Comparison of ENCODE assay signal across 8 mouse cellular contexts in the genomic region with DNA sequence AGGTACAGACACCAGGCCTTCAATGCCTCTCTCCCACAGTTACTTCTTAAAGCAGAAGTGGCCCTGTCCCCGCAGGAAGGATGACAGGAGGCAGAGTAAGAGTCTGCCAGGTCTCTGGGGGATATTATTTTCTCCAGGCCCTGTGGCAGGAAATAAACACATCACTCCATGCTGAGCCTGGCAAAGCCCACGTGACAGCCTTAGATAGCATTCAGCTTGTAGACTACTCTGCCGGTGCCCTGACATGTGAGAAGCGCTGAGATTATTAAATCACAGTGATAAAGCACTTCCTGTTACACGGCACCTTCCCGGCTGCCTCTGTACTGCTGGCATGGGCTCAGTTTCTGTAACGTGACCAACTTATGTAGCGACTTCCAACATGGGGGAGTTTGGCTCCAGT.
DNase-seq lines count a peak whose midpoint lies in the region; ATAC-seq lines count a peak whose summit lies in the region.
"Had no signal": no experiment of that assay in that cellular context is flagged by ENCODE, and none has a peak within 500 bp of the region (broad histone marks: within the 10 kb centered on the region; RNA-seq: fewer than 3 reads in every experiment).

No protein-coding gene starts in this region.

- no peaks in the 10 kb centered on the region for H3K36me3 ChIP-seq in heart, embryonic 14.5 days (ENCODE audit: control insufficient read depth, insufficient read depth, low read length)
- H3K36me3 ChIP-seq in neural tube, embryonic 14.5 days (ENCODE audit: control insufficient read depth, insufficient read depth, low read length) = no peaks in the 10 kb centered on the region
- no peaks in the 10 kb centered on the region for H3K36me3 ChIP-seq in kidney, embryonic 14.5 days (ENCODE audit: control insufficient read depth, insufficient read depth, low read length)
- H3K36me3 ChIP-seq: limb, embryonic 13.5 days had no signal

- no peaks in the 10 kb centered on the region for H3K9me3 ChIP-seq in heart, embryonic 14.5 days (ENCODE audit: control insufficient read depth, low read length)
- H3K9me3 ChIP-seq in neural tube, embryonic 14.5 days (ENCODE audit: control insufficient read depth, low read length) = no peaks in the 10 kb centered on the region
- no peaks in the 10 kb centered on the region for H3K9me3 ChIP-seq in kidney, embryonic 14.5 days (ENCODE audit: control insufficient read depth, low read length)
- H3K9me3 ChIP-seq: limb, embryonic 13.5 days had no signal

- peaks cover 22% of the 10 kb centered on the region for H3K27me3 ChIP-seq in heart, embryonic 14.5 days (ENCODE audit: control insufficient read depth, insufficient read depth, low read length)
- no peaks in the 10 kb centered on the region for H3K27me3 ChIP-seq in neural tube, embryonic 14.5 days (ENCODE audit: control insufficient read depth, insufficient read depth, low read length)
- no peaks in the 10 kb centered on the region; the same call in 1 of the 2 replicates for H3K27me3 ChIP-seq in kidney, embryonic 14.5 days (ENCODE audit: control insufficient read depth, insufficient read depth, low read length)

- peak; percentile 34 for ATAC-seq in heart, embryonic 14.5 days (ENCODE audit: insufficient number of reproducible peaks, insufficient read depth, low FRiP score, low read depth)
- ATAC-seq in neural tube, embryonic 14.5 days (ENCODE audit: low read depth) = peak; percentile 68; the same call in 1 of the 2 replicates
- peak; percentile 84 for ATAC-seq in kidney, embryonic 14.5 days (ENCODE audit: low FRiP score, low TSS enrichment)

- no peak overlapping the region for H3K9ac ChIP-seq in heart, embryonic 14.5 days (ENCODE audit: low read length)
- no peak overlapping the region for H3K9ac ChIP-seq in neural tube, embryonic 14.5 days (replicated peaks; ENCODE audit: low read depth, low read length)
- no peak overlapping the region for H3K9ac ChIP-seq in kidney, embryonic 14.5 days (ENCODE audit: low read depth, low read length)
- H3K9ac ChIP-seq: limb, embryonic 13.5 days had no signal

- WGBS in heart, embryonic 14.5 days = 11% methylated on average over 8 of the region's 8 CpGs
- WGBS in neural tube, embryonic 14.5 days = 37% methylated on average over 8 of the region's 8 CpGs
- 10% methylated on average over 8 of the region's 8 CpGs for WGBS in kidney, embryonic 14.5 days

- H3K4me2 ChIP-seq in heart, embryonic 14.5 days (ENCODE audit: low read length) = 0 out of 2 replicates have a peak overlapping the region, but pooled peaks have one; percentile 7
- no peak overlapping the region for H3K4me2 ChIP-seq in neural tube, embryonic 14.5 days (ENCODE audit: low read depth, low read length)
- H3K4me2 ChIP-seq in kidney, embryonic 14.5 days (replicated peaks; ENCODE audit: low read depth, low read length) = no peak overlapping the region
- H3K4me2 ChIP-seq: limb, embryonic 13.5 days had no signal

- peaks cover 16 to 19% of the 10 kb centered on the region in 2 experiments for H3K4me1 ChIP-seq in heart, embryonic 14.5 days (ENCODE audit: control insufficient read depth in 2 of 2, insufficient read depth in 2 of 2, low read length in 2 of 2)
- peaks cover 6% of the 10 kb centered on the region; the same call in 1 of the 2 replicates for H3K4me1 ChIP-seq in neural tube, embryonic 14.5 days (ENCODE audit: control insufficient read depth, insufficient read depth, low read length)
- peaks cover 6% of the 10 kb centered on the region; the same call in 1 of the 2 replicates for H3K4me1 ChIP-seq in kidney, embryonic 14.5 days (ENCODE audit: control insufficient read depth, insufficient read depth, low read length)

- no peak overlapping the region for H3K4me3 ChIP-seq in heart, embryonic 14.5 days (ENCODE audit: control insufficient read depth in 1 of 2, insufficient read depth in 1 of 2, low read depth in 1 of 2, low read length in 2 of 2)
- H3K4me3 ChIP-seq in neural tube, embryonic 14.5 days (ENCODE audit: low read depth, low read length) = no peak overlapping the region
- H3K4me3 ChIP-seq in kidney, embryonic 14.5 days (ENCODE audit: low read length) = no peak overlapping the region
- H3K4me3 ChIP-seq: limb, embryonic 13.5 days had no signal

- DNase-seq in heart, adult 18-20 months = no peak
- no peak for DNase-seq in neural tube, embryonic 10.5 days (ENCODE audit: extremely low spot score, low spot score)
- no peak for DNase-seq in natural killer cell, adult 2 months (ENCODE audit: low spot score in 2 of 2)
- no peak for DNase-seq in c-Kit-positive CD71-positive TER-119-positive erythroid progenitor cells, embryonic 14.5 days (ENCODE audit: low spot score)

- H3K27ac ChIP-seq in heart, embryonic 14.5 days (replicated peaks in 1 of 2; ENCODE audit: control insufficient read depth in 1 of 2, insufficient read depth in 1 of 2, low read depth in 2 of 2, low read length in 2 of 2) = no peak overlapping the region
- H3K27ac ChIP-seq in neural tube, embryonic 14.5 days (ENCODE audit: low read depth, low read length) = no peak overlapping the region
- no peak overlapping the region for H3K27ac ChIP-seq in kidney, embryonic 14.5 days (ENCODE audit: low read depth, low read length)
- H3K27ac ChIP-seq: limb, embryonic 13.5 days had no signal

Comparison
In these comparisons a context has a peak if more than half of its experiments do, and no peak if none do; other contexts are left out.
1. ATAC-seq: peak in every context shown above with its lines; median percentile 84 in kidney, embryonic 14.5 days; 68 in neural tube, embryonic 14.5 days; 34 in heart, embryonic 14.5 days.